Mouse (Mus musculus): Measurements from ENCODE around the gene Aen. TPM values are rescaled to one million over a fixed set of nuclear protein-coding genes. Genes with fewer than 3 reads are reported as not detected.

Gene Aen
- polyA plus RNA-seq, 1 experiment from 2014 or later = 47.9 TPM

DNA sequence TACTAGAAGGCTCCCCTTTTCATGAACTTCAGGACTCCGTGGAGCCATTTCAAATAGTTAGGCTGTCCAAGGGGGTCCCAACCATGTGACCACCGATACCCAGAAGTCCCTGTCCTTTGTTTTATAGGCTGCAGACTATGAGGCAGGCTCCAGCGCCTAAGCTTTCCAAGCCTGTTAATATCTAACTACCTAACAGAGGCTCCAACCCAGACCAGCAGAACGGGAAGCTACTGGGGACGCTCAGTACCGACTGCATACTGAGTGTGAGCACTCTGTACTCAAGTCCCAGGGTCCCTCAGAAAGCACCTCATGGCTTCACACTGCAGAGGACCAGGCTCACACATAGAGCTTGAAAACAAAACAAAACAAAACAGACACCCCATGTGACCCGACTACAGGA lies 26.9 kb downstream of the Aen start:
- Histone ChIP-seq H3K4me1 (0 out of 2 replicates have a peak, but pooled peaks cover 7% of the 10 kb centered on the region), H3K27ac (peak overlapping the region; percentile 64), H3K4me2 (no peak overlapping the region), H3K36me3 (no peaks in the 10 kb centered on the region), H3K9me3 (replicated peaks) (no peaks in the 10 kb centered on the region), H3K4me3 (replicated peaks) (no peak overlapping the region), H3K27me3 (no peaks in the 10 kb centered on the region; the same call in 1 of the 2 replicates), H3K9ac (no peak overlapping the region)
- peak; percentile 57 for ATAC-seq (replicated peaks; ENCODE audit: low FRiP score)
- WGBS = 64% methylated on average over 7 of the region's 7 CpGs

DNA sequence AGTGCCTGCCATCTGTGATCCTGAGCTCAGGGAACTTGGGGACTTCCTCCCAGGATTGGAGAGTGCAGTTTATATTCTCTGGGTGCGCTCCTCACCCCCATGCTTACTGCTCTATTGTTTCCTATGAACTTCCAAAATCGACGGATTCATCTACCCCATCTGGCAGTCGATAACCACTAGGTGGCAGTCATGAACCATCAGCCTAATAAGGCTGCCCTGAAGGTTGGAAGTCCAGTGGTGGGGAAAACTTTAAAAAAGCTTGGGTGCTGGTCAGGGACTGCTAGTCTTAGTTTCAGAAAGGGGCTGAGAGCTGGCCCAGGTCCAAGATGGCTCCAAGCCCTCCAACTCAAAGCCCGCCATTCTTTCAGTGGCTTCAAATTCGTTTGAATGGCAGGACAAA lies 28.6 kb downstream of the Aen start:
- Histone ChIP-seq H3K27me3 (no peaks in the 10 kb centered on the region; the same call in 1 of the 2 replicates), H3K4me1 (0 out of 2 replicates have a peak, but pooled peaks cover 7% of the 10 kb centered on the region), H3K36me3 (no peaks in the 10 kb centered on the region), H3K4me2 (no peak overlapping the region), H3K4me3 (replicated peaks) (no peak overlapping the region), H3K9ac (no peak overlapping the region), H3K27ac (no peak overlapping the region), H3K9me3 (replicated peaks) (no peaks in the 10 kb centered on the region)
- no peak for ATAC-seq (replicated peaks; ENCODE audit: low FRiP score)
- WGBS = 10% methylated on average over 6 of the region's 6 CpGs

DNA sequence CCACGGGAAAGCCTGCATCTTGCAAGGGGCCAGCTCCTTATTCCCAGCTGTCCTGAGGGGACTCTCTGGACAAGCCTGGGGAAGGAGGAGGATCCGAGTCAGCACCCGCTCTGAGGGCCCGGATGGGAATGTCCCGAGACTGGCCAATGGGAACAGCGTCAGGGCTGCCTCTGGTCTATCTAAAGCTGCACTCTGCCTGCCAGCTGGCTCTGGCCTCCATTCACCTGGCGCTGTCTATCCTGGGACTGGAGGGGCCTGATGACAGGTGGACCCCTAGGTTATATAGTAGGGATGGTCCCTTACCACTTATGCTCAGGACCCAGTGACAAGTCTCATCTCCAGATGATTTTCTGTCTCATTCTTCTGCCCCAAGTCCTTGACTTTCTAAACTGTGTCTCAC lies 29.1 kb downstream of the Aen start:
- Histone ChIP-seq H3K9me3 (replicated peaks) (no peaks in the 10 kb centered on the region), H3K36me3 (no peaks in the 10 kb centered on the region), H3K4me2 (no peak overlapping the region), H3K9ac (no peak overlapping the region), H3K27ac (no peak overlapping the region), H3K27me3 (no peaks in the 10 kb centered on the region; the same call in 1 of the 2 replicates), H3K4me1 (0 out of 2 replicates have a peak, but pooled peaks cover 7% of the 10 kb centered on the region), H3K4me3 (replicated peaks) (no peak overlapping the region)
- ATAC-seq (replicated peaks; ENCODE audit: low FRiP score) = no peak
- whole genome bisulfite sequencing = 70% methylated on average over 7 of the region's 7 CpGs

DNA sequence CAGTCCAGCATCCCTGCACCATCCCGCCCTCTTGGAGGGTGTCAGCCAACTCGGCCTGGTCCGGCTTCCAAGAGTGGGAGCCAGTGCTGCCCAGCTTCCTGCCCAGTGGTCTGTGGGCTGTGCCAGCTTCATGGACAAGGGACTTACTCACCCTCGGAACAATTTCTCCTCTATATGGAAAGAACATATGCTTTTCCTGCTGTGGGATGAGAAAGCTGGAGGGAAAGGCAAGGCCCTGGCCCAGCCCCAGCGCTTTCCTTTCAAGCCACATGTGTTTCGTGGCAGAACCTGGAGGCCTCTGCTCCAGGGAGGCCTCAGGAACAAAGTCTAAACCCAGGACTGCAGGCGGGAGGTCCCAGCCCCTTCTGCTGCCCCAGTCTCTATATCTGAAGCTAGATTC lies 30.0 kb downstream of the Aen start:
- 0 out of 2 replicates have a peak, but pooled peaks cover 7% of the 10 kb centered on the region for H3K4me1 ChIP-seq
- no peaks in the 10 kb centered on the region for H3K36me3 ChIP-seq
- 81% methylated on average over 7 of the region's 7 CpGs for WGBS
- ATAC-seq (replicated peaks; ENCODE audit: low FRiP score) = no peak
- no peak overlapping the region for H3K4me2 ChIP-seq
- H3K9me3 ChIP-seq (replicated peaks) = no peaks in the 10 kb centered on the region
- no peaks in the 10 kb centered on the region for H3K27me3 ChIP-seq
- H3K9ac ChIP-seq = no peak overlapping the region
- no peak overlapping the region for H3K4me3 ChIP-seq (replicated peaks)
- H3K27ac ChIP-seq = no peak overlapping the region

DNA sequence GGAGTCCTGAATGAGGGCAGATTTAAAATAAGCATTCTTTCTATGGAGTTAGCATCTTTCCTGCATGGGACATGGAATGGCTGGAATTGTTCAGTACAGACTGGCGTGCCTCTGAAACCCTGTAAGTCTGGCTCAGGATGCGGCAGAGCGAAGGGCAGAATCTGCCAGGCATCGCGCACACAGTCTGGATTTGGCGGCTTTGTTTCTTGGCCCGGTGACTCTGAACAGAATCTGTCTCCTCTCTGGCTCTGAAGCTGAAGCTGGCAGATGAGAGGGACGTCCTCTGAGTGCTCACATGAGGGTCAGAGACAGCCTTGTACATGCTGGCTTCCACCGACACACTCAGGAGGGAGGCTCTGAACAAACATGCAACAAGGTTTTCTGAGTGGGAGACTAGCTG lies 30.5 kb downstream of the Aen start:
- 83% methylated on average over 9 of the region's 9 CpGs for WGBS
- Histone ChIP-seq H3K27me3 (no peaks in the 10 kb centered on the region), H3K4me2 (no peak overlapping the region), H3K27ac (no peak overlapping the region), H3K4me1 (0 out of 2 replicates have a peak, but pooled peaks cover 7% of the 10 kb centered on the region), H3K9me3 (replicated peaks) (no peaks in the 10 kb centered on the region), H3K9ac (no peak overlapping the region), H3K4me3 (replicated peaks) (no peak overlapping the region), H3K36me3 (no peaks in the 10 kb centered on the region)
- ATAC-seq (replicated peaks; ENCODE audit: low FRiP score) = no peak

DNA sequence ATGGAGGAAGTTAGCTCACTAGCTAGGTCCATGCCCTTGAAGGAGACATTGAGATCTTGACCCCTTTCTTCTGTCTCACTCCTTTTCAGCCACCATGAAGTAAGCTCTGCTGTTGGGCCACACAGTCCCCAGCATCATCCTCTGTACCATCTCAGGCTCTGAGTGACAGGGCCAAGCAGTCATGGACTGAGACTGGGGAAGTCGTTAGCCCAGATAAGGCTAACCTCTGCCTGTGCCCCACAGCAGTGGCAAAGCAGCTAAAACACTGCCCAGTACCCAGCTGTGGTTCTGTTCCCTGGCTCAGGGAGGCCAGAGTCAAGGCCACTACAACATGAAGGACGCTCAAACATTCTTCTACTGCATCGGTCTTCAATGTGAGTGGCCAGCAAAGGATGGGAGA lies 31.6 kb downstream of the Aen start:
- Histone ChIP-seq H3K4me3 (replicated peaks) (no peak overlapping the region), H3K9me3 (replicated peaks) (no peaks in the 10 kb centered on the region), H3K36me3 (no peaks in the 10 kb centered on the region), H3K4me1 (0 out of 2 replicates have a peak, but pooled peaks cover 4% of the 10 kb centered on the region), H3K27ac (no peak overlapping the region), H3K27me3 (no peaks in the 10 kb centered on the region), H3K9ac (no peak overlapping the region), H3K4me2 (no peak overlapping the region)
- 83% methylated on average over 3 of the region's 3 CpGs for WGBS
- no peak for ATAC-seq (replicated peaks; ENCODE audit: low FRiP score)

DNA sequence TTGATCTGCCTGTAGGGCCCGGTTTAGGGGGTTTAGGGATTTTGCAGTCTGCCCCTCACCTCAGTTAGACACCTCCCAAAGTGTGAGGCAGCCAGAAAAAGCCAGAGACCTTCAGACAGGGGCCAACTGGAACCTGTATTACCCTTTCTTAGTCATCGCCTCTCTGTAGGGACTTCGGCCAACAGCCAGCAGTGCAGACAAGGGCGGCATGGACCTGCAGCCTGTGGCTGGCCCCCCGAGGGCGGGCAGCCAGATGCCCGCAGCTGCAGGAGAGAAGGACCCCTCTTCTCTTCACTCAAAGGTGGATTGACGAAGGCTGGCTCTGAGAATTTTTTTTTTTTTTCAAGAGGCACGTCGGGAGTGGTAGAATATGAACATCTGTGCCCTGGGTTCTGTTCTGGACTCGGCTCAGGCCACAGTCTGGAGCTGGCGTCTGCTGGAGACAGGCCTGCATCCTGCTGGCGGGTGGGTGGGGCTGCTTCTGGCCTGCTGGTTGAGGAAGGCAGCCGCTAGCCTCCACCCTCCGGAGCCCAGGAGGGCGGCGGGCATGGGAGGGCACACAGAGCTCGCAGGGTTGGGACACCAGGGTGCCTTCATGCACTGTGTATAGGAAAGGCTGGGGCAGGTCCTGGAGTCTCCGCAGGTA lies 43.4 kb downstream of the Aen start:
- 61% methylated on average over 19 of the region's 19 CpGs for WGBS

DNA sequence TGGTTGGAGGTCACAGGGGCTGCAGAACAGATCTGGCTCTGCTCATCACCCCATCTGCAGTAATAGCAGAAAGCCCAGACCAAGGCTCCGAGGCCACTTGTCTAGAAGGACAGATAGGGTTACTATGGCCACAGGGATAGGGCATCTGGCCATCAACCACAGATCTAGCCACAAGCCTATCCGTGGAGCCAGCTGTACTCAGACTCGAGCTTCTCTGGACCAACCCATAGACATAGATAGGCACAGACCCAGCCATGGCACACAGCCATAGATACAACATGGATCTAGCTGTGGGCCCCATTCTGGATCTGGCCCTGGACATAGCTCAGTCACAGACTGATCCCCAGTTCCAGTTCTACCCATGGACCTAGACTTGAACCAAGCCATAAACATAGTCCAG lies 45.3 kb downstream of the Aen start:
- no peaks in the 10 kb centered on the region for H3K9me3 ChIP-seq (replicated peaks)
- WGBS = 82% methylated on average over 3 of the region's 3 CpGs
- no peaks in the 10 kb centered on the region for H3K27me3 ChIP-seq
- no peaks in the 10 kb centered on the region for H3K4me1 ChIP-seq
- no peak overlapping the region for H3K4me3 ChIP-seq (replicated peaks)
- H3K36me3 ChIP-seq = no peaks in the 10 kb centered on the region
- no peak for ATAC-seq (replicated peaks; ENCODE audit: low FRiP score)
- H3K27ac ChIP-seq = no peak overlapping the region
- no peak overlapping the region for H3K9ac ChIP-seq
- H3K4me2 ChIP-seq = no peak overlapping the region

More for the DNA sequence above, 43.4 kb downstream of the Aen start:
- no peak overlapping the region for H3K4me2 ChIP-seq
- H3K4me3 ChIP-seq (replicated peaks) = no peak overlapping the region
- no peaks in the 10 kb centered on the region for H3K9me3 ChIP-seq (replicated peaks)
- H3K36me3 ChIP-seq = no peaks in the 10 kb centered on the region
- no peak overlapping the region for H3K9ac ChIP-seq
- H3K27ac ChIP-seq = no peak overlapping the region
- ATAC-seq (replicated peaks; ENCODE audit: low FRiP score) = no peak
- no peaks in the 10 kb centered on the region for H3K27me3 ChIP-seq
- H3K4me1 ChIP-seq = no peaks in the 10 kb centered on the region

DNA sequence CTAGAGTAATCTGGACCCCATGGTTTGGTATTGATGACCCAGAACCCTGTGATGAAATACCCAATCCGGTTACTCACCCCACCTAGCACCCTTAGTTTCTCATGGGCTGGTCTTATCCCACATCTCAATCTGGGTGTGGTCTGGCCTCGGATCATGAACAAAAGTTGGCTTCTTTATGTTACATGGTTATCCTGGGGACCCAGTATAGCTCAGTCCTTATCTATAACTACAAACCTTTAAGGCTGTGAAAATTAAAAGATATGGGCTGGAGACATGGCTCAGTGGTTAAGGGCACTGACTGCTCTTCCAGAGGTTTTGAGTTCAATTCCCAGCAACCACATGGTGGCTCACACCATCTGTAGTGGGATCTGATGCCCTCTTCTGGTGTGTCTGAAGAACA lies 46.9 kb downstream of the Aen start:
- Histone ChIP-seq H3K9ac (no peak overlapping the region), H3K4me1 (no peaks in the 10 kb centered on the region), H3K4me3 (replicated peaks) (no peak overlapping the region), H3K36me3 (no peaks in the 10 kb centered on the region), H3K4me2 (no peak overlapping the region), H3K27me3 (no peaks in the 10 kb centered on the region), H3K27ac (no peak overlapping the region), H3K9me3 (replicated peaks) (no peaks in the 10 kb centered on the region)
- 89% methylated on average over 2 of the region's 2 CpGs for WGBS
- ATAC-seq (replicated peaks; ENCODE audit: low FRiP score) = no peak

DNA sequence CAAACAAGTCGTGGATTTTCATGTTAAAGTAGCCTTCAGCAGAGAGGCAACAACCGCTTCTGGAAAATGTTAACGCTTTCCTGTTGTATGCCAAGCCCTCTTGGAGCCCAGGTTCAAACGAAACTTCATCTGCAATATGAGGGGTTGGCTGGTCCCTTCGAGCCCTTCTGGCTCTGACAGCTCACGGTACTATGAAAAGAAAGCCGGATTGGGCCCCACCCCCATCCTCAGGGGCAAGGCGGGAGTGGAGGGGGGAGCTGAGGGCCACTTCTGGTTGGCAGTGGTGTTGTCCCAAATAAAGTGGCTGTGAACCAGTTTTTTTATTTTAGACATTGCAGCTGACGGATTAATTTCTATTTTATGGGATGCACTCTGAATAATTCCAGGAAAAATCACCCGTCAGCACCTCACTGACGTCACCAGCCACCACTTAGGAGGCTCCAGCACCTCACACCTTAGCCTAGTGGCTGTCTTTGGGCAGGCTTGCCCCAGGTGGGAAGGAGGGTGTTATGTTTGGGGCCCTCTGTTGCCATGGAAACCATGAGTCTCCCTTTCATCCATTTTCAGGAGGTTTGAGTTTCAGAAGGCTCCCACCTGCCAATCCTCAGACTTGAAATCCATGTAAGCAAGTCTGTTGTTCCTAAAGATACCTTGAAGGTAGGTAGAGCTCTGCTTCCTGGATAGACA lies 58.4 kb downstream of the Aen start:
- Histone ChIP-seq H3K4me3 (replicated peaks) (no peak overlapping the region), H3K36me3 (no peaks in the 10 kb centered on the region), H3K27me3 (no peaks in the 10 kb centered on the region), H3K4me1 (no peaks in the 10 kb centered on the region), H3K27ac (no peak overlapping the region), H3K9ac (no peak overlapping the region), H3K9me3 (replicated peaks) (no peaks in the 10 kb centered on the region), H3K4me2 (peak overlapping the region; percentile 29)
- 34% methylated on average over 11 of the region's 11 CpGs for WGBS
- no peak for ATAC-seq (replicated peaks; ENCODE audit: low FRiP score)

DNA sequence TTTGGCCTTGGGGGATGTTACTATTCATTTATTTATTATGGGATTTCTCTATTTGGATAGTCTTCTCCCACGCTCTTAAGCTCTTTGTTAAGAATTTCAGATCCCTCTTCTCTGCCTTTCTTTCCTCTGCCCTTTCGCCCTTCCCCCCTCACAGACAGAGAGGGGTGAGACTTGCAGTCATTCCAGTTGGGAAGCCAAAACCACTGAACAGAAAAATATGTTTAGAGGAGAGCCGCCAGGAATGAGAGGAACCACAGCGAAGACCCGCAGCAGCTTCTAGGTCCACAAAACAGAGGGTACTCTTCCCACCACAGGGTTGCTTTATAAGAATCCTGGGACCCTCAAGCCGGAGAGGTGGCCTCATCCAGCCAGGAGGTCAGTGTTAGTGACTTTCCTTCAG lies 59.0 kb downstream of the Aen start:
- no peak overlapping the region for H3K4me2 ChIP-seq
- H3K9me3 ChIP-seq (replicated peaks) = no peaks in the 10 kb centered on the region
- no peak overlapping the region for H3K27ac ChIP-seq
- 79% methylated on average over 6 of the region's 6 CpGs for WGBS
- H3K4me3 ChIP-seq (replicated peaks) = no peak overlapping the region
- H3K4me1 ChIP-seq = no peaks in the 10 kb centered on the region
- ATAC-seq (replicated peaks; ENCODE audit: low FRiP score) = no peak
- no peak overlapping the region for H3K9ac ChIP-seq
- no peaks in the 10 kb centered on the region for H3K27me3 ChIP-seq
- H3K36me3 ChIP-seq = no peaks in the 10 kb centered on the region

DNA sequence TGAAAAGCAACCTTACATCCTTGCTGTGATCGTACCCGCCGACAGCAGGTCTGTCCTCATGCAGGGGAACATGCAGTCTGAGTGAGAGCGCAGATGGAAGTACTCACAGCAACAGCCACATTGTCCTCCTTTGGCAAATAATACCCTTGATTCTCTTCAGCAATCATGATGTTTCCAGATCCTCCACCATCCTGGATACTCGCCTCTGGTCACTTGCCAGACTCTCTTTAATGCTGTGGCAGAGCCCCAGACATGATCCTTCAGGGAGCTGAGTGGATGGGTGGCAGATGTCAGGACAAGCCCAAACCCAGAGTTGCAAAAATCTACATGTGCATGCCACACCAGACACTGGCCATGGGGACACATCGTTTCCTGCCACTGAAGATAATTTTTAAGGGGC lies 59.4 kb downstream of the Aen start:
- Histone ChIP-seq H3K27ac (no peak overlapping the region), H3K4me2 (no peak overlapping the region), H3K4me3 (replicated peaks) (no peak overlapping the region), H3K36me3 (no peaks in the 10 kb centered on the region), H3K9ac (no peak overlapping the region), H3K4me1 (no peaks in the 10 kb centered on the region), H3K9me3 (replicated peaks) (no peaks in the 10 kb centered on the region), H3K27me3 (no peaks in the 10 kb centered on the region)
- WGBS = 83% methylated on average over 6 of the region's 6 CpGs
- no peak for ATAC-seq (replicated peaks; ENCODE audit: low FRiP score)

Measured in kidney, embryonic 15.5 days (tissue).